Mouse (Mus musculus): ENCODE measurements around the gene Adcy1.

DNA sequence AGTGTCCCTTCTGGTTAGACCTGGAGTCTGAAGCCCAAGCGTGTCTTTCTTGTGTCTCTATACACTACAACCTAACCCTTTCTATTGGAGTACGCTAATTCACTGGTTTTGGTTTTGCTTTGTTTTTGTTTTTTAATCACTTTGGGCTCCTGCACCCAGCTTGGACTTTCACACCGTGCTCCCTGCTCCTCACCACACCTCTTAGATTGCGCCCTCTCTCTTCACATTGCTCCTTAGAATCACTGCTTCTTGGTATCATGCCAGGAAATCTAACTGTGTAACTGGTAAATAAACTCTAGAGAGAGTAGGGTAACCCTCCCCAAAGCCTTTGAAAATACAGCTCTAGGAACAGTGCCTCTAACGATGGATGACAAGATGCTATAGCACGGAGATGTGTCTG is 94.9 kb downstream of the Adcy1 start:
- TF ChIP-seq CTCF (IDR thresholded peaks at IDR 0.05; ENCODE audit: borderline replicate concordance, insufficient read depth, low read length) = no peak
- no peak for TF ChIP-seq POLR2A (IDR thresholded peaks at IDR 0.05; ENCODE audit: low read depth, low read length)

All from embryonic fibroblast, embryonic 13.5 days (primary cell).